In genomic region chr11:43569595-43569994, GRCm38 (mm10) we compare ENCODE assay signal across 8 mouse cellular contexts. TPM values are rescaled to one million over a fixed set of nuclear protein-coding genes. Genes with fewer than 3 reads are reported as not detected.
A peak's percentile ranks its signal among the peaks of the same experiment; 100 is the strongest.
DNase-seq lines count a peak whose midpoint lies in the region; ATAC-seq lines count a peak whose summit lies in the region.

No protein-coding gene starts in this region.

- no peak overlapping the region for H3K4me3 ChIP-seq in embryonic facial prominence, embryonic 10.5 days
- no peak overlapping the region for H3K4me3 ChIP-seq in heart, embryonic 11.5 days (ENCODE audit: low read depth, low read length)
- no peak overlapping the region for H3K4me3 ChIP-seq in liver, embryonic 13.5 days (replicated peaks)

- peaks cover 60% of the 10 kb centered on the region for H3K4me1 ChIP-seq in embryonic facial prominence, embryonic 10.5 days
- peaks cover 43% of the 10 kb centered on the region for H3K4me1 ChIP-seq in heart, embryonic 11.5 days (ENCODE audit: control insufficient read depth, insufficient read depth, low read length)
- H3K4me1 ChIP-seq in liver, embryonic 13.5 days (replicated peaks), result peaks cover 12% of the 10 kb centered on the region; the same call in 1 of the 2 replicates

- peak overlapping the region; percentile 63 for H3K27ac ChIP-seq in embryonic facial prominence, embryonic 10.5 days (replicated peaks)
- peak overlapping the region; percentile 76 for H3K27ac ChIP-seq in heart, embryonic 11.5 days (ENCODE audit: low read depth, low read length)
- H3K27ac ChIP-seq in liver, embryonic 13.5 days, result peak overlapping the region; percentile 45

- no peaks in the 10 kb centered on the region for H3K27me3 ChIP-seq in embryonic facial prominence, embryonic 10.5 days (replicated peaks; ENCODE audit: low read depth, poor library complexity, severe bottlenecking)
- H3K27me3 ChIP-seq in heart, embryonic 11.5 days (ENCODE audit: control insufficient read depth, insufficient read depth, low read length), result no peaks in the 10 kb centered on the region
- no peaks in the 10 kb centered on the region for H3K27me3 ChIP-seq in liver, embryonic 13.5 days

- ATAC-seq in heart, embryonic 11.5 days (replicated peaks; ENCODE audit: insufficient number of reproducible peaks, low FRiP score, low TSS enrichment), result peak; percentile 71
- peak; percentile 54; the same call in 1 of the 2 replicates for ATAC-seq in liver, embryonic 13.5 days (ENCODE audit: low read depth)
- ATAC-seq in CD4-positive, CD25-positive, alpha-beta regulatory T cell, adult 4 months, result no peak

- H3K9me3 ChIP-seq in embryonic facial prominence, embryonic 10.5 days, result no peaks in the 10 kb centered on the region
- H3K9me3 ChIP-seq in heart, embryonic 11.5 days (replicated peaks; ENCODE audit: control insufficient read depth, low read length), result no peaks in the 10 kb centered on the region
- H3K9me3 ChIP-seq in liver, embryonic 13.5 days (replicated peaks), result no peaks in the 10 kb centered on the region

- H3K4me2 ChIP-seq in heart, embryonic 11.5 days, result no peak overlapping the region
- no peak overlapping the region for H3K4me2 ChIP-seq in liver, embryonic 13.5 days

- WGBS in embryonic facial prominence, embryonic 10.5 days, result 76% methylated on average over 11 of the region's 11 CpGs
- WGBS in heart, embryonic 11.5 days (ENCODE audit: insufficient replicate concordance), result 61% methylated on average over 11 of the region's 11 CpGs
- 27% methylated on average over 11 of the region's 11 CpGs for WGBS in liver, embryonic 13.5 days (ENCODE audit: insufficient replicate concordance)

- no peak overlapping the region for H3K9ac ChIP-seq in heart, embryonic 11.5 days (ENCODE audit: low read depth, low read length)
- H3K9ac ChIP-seq in liver, embryonic 13.5 days, result no peak overlapping the region

- H3K36me3 ChIP-seq in embryonic facial prominence, embryonic 10.5 days (replicated peaks), result peaks cover 53% of the 10 kb centered on the region
- peaks cover 4% of the 10 kb centered on the region for H3K36me3 ChIP-seq in heart, embryonic 11.5 days (ENCODE audit: control insufficient read depth, insufficient read depth, low read length)
- H3K36me3 ChIP-seq in liver, embryonic 13.5 days, result no peaks in the 10 kb centered on the region

- peak; percentile 52 for DNase-seq in layer of hippocampus, adult 9-11 months
- DNase-seq in layer of hippocampus, postnatal 14 days (ENCODE audit: low spot score in 2 of 2), result no peak
- no peak for DNase-seq in embryonic facial prominence, embryonic 10.5 days (ENCODE audit: low spot score)
- DNase-seq in kidney, adult 8-10 months, result peak; percentile 75 to 76
- DNase-seq in liver, embryonic 13.5 days, result no peak
- peak; percentile 89 for DNase-seq in retina, postnatal 1 day

RNA-seq across cellular contexts. Expression of gene 4933415A04Rik, which starts 17.2 kb away (rescaled TPM):
- 1 to 10 TPM; 2.1 to 2.5 TPM for total RNA-seq in layer of hippocampus, postnatal 14 days (2021)
- 12.4 and 13.7 TPM in 2 replicates for polyA plus RNA-seq in embryonic facial prominence, embryonic 10.5 days (2016; fragmentation: Nextera tagmentation; extraction: Ambion mirVana)
- 4.6 and 5.3 TPM in 2 replicates for polyA plus RNA-seq in heart, embryonic 11.5 days (2014; fragmentation: Nextera tagmentation; extraction: Ambion mirVana)
- polyA plus RNA-seq in liver, embryonic 13.5 days (2015; fragmentation: Nextera tagmentation; extraction: Ambion mirVana), result 0.73 and 0.93 TPM in 2 replicates
- polyA plus RNA-seq in CD4-positive, CD25-positive, alpha-beta regulatory T cell, adult 4 months (2017; shearing (Covaris generic)), result not detected

RNA-seq across cellular contexts. Expression of gene Fabp6, which starts 31.7 kb away (rescaled TPM):
- total RNA-seq in layer of hippocampus, postnatal 14 days (2021), result not detected
- polyA plus RNA-seq in embryonic facial prominence, embryonic 10.5 days (2016; fragmentation: Nextera tagmentation; extraction: Ambion mirVana), result not detected in 2 replicates
- not detected in 2 replicates for polyA plus RNA-seq in heart, embryonic 11.5 days (2014; fragmentation: Nextera tagmentation; extraction: Ambion mirVana)
- not detected in 2 replicates for polyA plus RNA-seq in liver, embryonic 13.5 days (2015; fragmentation: Nextera tagmentation; extraction: Ambion mirVana)
- not detected for polyA plus RNA-seq in CD4-positive, CD25-positive, alpha-beta regulatory T cell, adult 4 months (2017; shearing (Covaris generic))

RNA-seq across cellular contexts. Expression of gene Ccnjl, which starts 41.0 kb away (rescaled TPM):
- 1 to 10 TPM; 7.8 to 9.9 TPM for total RNA-seq in layer of hippocampus, postnatal 14 days (2021)
- 37.8 and 39.6 TPM in 2 replicates for polyA plus RNA-seq in embryonic facial prominence, embryonic 10.5 days (2016; fragmentation: Nextera tagmentation; extraction: Ambion mirVana)
- 23.2 and 25.1 TPM in 2 replicates for polyA plus RNA-seq in heart, embryonic 11.5 days (2014; fragmentation: Nextera tagmentation; extraction: Ambion mirVana)
- polyA plus RNA-seq in liver, embryonic 13.5 days (2015; fragmentation: Nextera tagmentation; extraction: Ambion mirVana), result 2.7 and 2.8 TPM in 2 replicates
- polyA plus RNA-seq in CD4-positive, CD25-positive, alpha-beta regulatory T cell, adult 4 months (2017; shearing (Covaris generic)), result under 1 TPM in 1 of 2 experiments, not detected in 1; 0.24 TPM

Comparison
In these comparisons a context has a peak if more than half of its experiments do, and no peak if none do; other contexts are left out.
1. DNase-seq: peak in layer of hippocampus, adult 9-11 months (single experiment), kidney, adult 8-10 months (2 of 2) and retina, postnatal 1 day (single experiment); none in layer of hippocampus, postnatal 14 days (0 of 2), embryonic facial prominence, embryonic 10.5 days (single experiment) and liver, embryonic 13.5 days (single experiment).
2. Peak in every context shown above with its lines, with median percentiles within 50 percentile points of each other: H3K27ac ChIP-seq.